Mouse (Mus musculus): Measurements from ENCODE around the gene Acsbg2.

- TF ChIP-seq CTCF (IDR thresholded peaks at IDR 0.05; ENCODE audit: low read depth) (no peak), EP300 (optimal IDR thresholded peaks at IDR 0.05) (no peak)
These were observed 9.4 kb upstream of the Acsbg2 start for GRCm38 (mm10) chr17:56883612-56884011.

All from stomach, postnatal 0 days (tissue).